Mouse (Mus musculus): ENCODE measurements around the gene Trip10. TPM values are rescaled to one million over a fixed set of nuclear protein-coding genes. Genes with fewer than 3 reads are reported as not detected.

Trip10 gene
- total and polyA plus RNA-seq, 3 experiments: 9.8 to 22.0 (median 16.3) TPM

- TF ChIP-seq CTCF (IDR thresholded peaks at IDR 0.05; ENCODE audit: low read depth, low read length) (no peak), GATA1 (IDR thresholded peaks at IDR 0.05; ENCODE audit: borderline replicate concordance, low read length) (no peak), GATA2 (IDR thresholded peaks at IDR 0.05; ENCODE audit: borderline replicate concordance, low read depth, low read length) (no peak), POLR2AphosphoS5 (IDR thresholded peaks at IDR 0.05; ENCODE audit: insufficient replicate concordance, low read depth, low read length) (no peak), TAL1 (conservative IDR thresholded peaks at IDR 0.05; ENCODE audit: low read depth, low read length) (no peak)
- H3K4me3 ChIP-seq (ENCODE audit: low read depth, low read length): peak overlapping the region; percentile 95
- DNase-seq (ENCODE audit: low spot score): no peak
- H3K36me3 ChIP-seq (replicated peaks): peaks cover 40% of the 10 kb centered on the region
- ATAC-seq (ENCODE audit: extremely low read depth, insufficient number of reproducible peaks, low FRiP score, poor library complexity, severe bottlenecking): no peak
- H3K4me1 ChIP-seq (ENCODE audit: insufficient read depth, low read depth, low read length): peaks cover 49% of the 10 kb centered on the region
- peaks cover 6% of the 10 kb centered on the region; the same call in 1 of the 2 replicates for H3K27me3 ChIP-seq (ENCODE audit: insufficient read depth, low read length)
- no peaks in the 10 kb centered on the region for H3K9me3 ChIP-seq (replicated peaks)
These were observed 1.4 kb downstream of the Trip10 start for GRCm38 (mm10) chr17:57250461-57251160.

- no peak for ATAC-seq (ENCODE audit: extremely low read depth, insufficient number of reproducible peaks, low FRiP score, poor library complexity, severe bottlenecking)
- H3K4me1 ChIP-seq (ENCODE audit: insufficient read depth, low read depth, low read length): peaks cover 44% of the 10 kb centered on the region
- no peak overlapping the region for H3K4me3 ChIP-seq (ENCODE audit: low read depth, low read length)
These were observed 2.2 kb downstream of the Trip10 start for GRCm38 (mm10) chr17:57251431-57251830.

GRCm38 (mm10) chr17:57253306-57253705 is 4.1 kb downstream of the Trip10 start:
- no peak for DNase-seq (ENCODE audit: low spot score)

More at GRCm38 (mm10) chr17:57251431-57251830, 2.2 kb downstream of the Trip10 start:
- Histone ChIP-seq H3K9me3 (replicated peaks) (no peaks in the 10 kb centered on the region), H3K27me3 (ENCODE audit: insufficient read depth, low read length) (peaks cover 6% of the 10 kb centered on the region; the same call in 1 of the 2 replicates), H3K36me3 (replicated peaks) (peaks cover 42% of the 10 kb centered on the region)
- TF ChIP-seq TAL1 (conservative IDR thresholded peaks at IDR 0.05; ENCODE audit: low read depth, low read length): no peak
- TF ChIP-seq POLR2AphosphoS5 (IDR thresholded peaks at IDR 0.05; ENCODE audit: insufficient replicate concordance, low read depth, low read length): no peak
- no peak for TF ChIP-seq GATA1 (IDR thresholded peaks at IDR 0.05; ENCODE audit: borderline replicate concordance, low read length)
- TF ChIP-seq GATA2 (IDR thresholded peaks at IDR 0.05; ENCODE audit: borderline replicate concordance, low read depth, low read length): no peak
- no peak for TF ChIP-seq CTCF (IDR thresholded peaks at IDR 0.05; ENCODE audit: low read depth, low read length)
- DNase-seq (ENCODE audit: low spot score): no peak

DNA sequence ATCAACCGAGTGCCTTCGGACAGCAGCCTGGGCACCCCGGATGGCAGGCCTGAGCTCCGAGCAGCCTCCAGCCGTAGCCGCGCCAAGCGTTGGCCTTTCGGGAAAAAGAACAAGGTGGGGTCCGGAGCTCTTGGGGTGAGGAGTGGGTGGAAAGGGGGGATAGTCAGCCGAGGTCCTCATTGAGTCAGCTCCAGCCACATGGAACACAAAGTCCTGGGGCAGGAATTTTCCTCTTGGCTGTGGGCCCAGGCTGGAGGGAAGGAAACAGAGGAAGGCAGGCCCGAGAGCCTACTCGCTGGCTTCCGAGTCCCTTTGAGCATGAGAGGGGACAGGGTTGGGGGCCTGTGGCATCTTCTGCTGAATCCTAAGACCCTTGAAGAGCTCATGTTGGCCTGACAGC is 6.1 kb downstream of the Trip10 start:
- TF ChIP-seq CTCF (IDR thresholded peaks at IDR 0.05; ENCODE audit: low read depth, low read length) (no peak), TAL1 (conservative IDR thresholded peaks at IDR 0.05; ENCODE audit: low read depth, low read length) (no peak), GATA2 (IDR thresholded peaks at IDR 0.05; ENCODE audit: borderline replicate concordance, low read depth, low read length) (no peak), GATA1 (IDR thresholded peaks at IDR 0.05; ENCODE audit: borderline replicate concordance, low read length) (no peak), POLR2AphosphoS5 (IDR thresholded peaks at IDR 0.05; ENCODE audit: insufficient replicate concordance, low read depth, low read length) (no peak)
- Histone ChIP-seq H3K36me3 (replicated peaks) (peaks cover 78% of the 10 kb centered on the region), H3K27me3 (ENCODE audit: insufficient read depth, low read length) (peaks cover 4% of the 10 kb centered on the region; the same call in 1 of the 2 replicates), H3K4me3 (ENCODE audit: low read depth, low read length) (no peak overlapping the region), H3K9me3 (replicated peaks) (no peaks in the 10 kb centered on the region), H3K4me1 (ENCODE audit: insufficient read depth, low read depth, low read length) (peaks cover 18% of the 10 kb centered on the region)
- no peak for DNase-seq (ENCODE audit: low spot score)
- ATAC-seq (ENCODE audit: extremely low read depth, insufficient number of reproducible peaks, low FRiP score, poor library complexity, severe bottlenecking): no peak

More at GRCm38 (mm10) chr17:57253306-57253705, 4.1 kb downstream of the Trip10 start:
- no peak for TF ChIP-seq POLR2AphosphoS5 (IDR thresholded peaks at IDR 0.05; ENCODE audit: insufficient replicate concordance, low read depth, low read length)
- no peak for TF ChIP-seq GATA2 (IDR thresholded peaks at IDR 0.05; ENCODE audit: borderline replicate concordance, low read depth, low read length)
- TF ChIP-seq GATA1 (IDR thresholded peaks at IDR 0.05; ENCODE audit: borderline replicate concordance, low read length): no peak
- no peak for TF ChIP-seq TAL1 (conservative IDR thresholded peaks at IDR 0.05; ENCODE audit: low read depth, low read length)
- TF ChIP-seq CTCF (IDR thresholded peaks at IDR 0.05; ENCODE audit: low read depth, low read length): no peak
- Histone ChIP-seq H3K4me1 (ENCODE audit: insufficient read depth, low read depth, low read length) (peaks cover 37% of the 10 kb centered on the region), H3K27me3 (ENCODE audit: insufficient read depth, low read length) (peaks cover 6% of the 10 kb centered on the region; the same call in 1 of the 2 replicates), H3K36me3 (replicated peaks) (peaks cover 59% of the 10 kb centered on the region), H3K9me3 (replicated peaks) (no peaks in the 10 kb centered on the region), H3K4me3 (ENCODE audit: low read depth, low read length) (no peak overlapping the region)
- ATAC-seq (ENCODE audit: extremely low read depth, insufficient number of reproducible peaks, low FRiP score, poor library complexity, severe bottlenecking): no peak

- Histone ChIP-seq H3K9me3 (replicated peaks) (no peaks in the 10 kb centered on the region), H3K36me3 (replicated peaks) (peaks cover 92% of the 10 kb centered on the region), H3K4me3 (ENCODE audit: low read depth, low read length) (no peak overlapping the region), H3K4me1 (ENCODE audit: insufficient read depth, low read depth, low read length) (peaks cover 15% of the 10 kb centered on the region), H3K27me3 (ENCODE audit: insufficient read depth, low read length) (no peaks in the 10 kb centered on the region)
- TF ChIP-seq TAL1 (conservative IDR thresholded peaks at IDR 0.05; ENCODE audit: low read depth, low read length) (no peak), CTCF (IDR thresholded peaks at IDR 0.05; ENCODE audit: low read depth, low read length) (no peak), GATA1 (IDR thresholded peaks at IDR 0.05; ENCODE audit: borderline replicate concordance, low read length) (no peak), GATA2 (IDR thresholded peaks at IDR 0.05; ENCODE audit: borderline replicate concordance, low read depth, low read length) (no peak), POLR2AphosphoS5 (IDR thresholded peaks at IDR 0.05; ENCODE audit: insufficient replicate concordance, low read depth, low read length) (no peak)
- ATAC-seq (ENCODE audit: extremely low read depth, insufficient number of reproducible peaks, low FRiP score, poor library complexity, severe bottlenecking) (no peak), DNase-seq (ENCODE audit: low spot score) (no peak)
These were observed 7.7 kb downstream of the Trip10 start for GRCm38 (mm10) chr17:57256921-57257485.

DNA sequence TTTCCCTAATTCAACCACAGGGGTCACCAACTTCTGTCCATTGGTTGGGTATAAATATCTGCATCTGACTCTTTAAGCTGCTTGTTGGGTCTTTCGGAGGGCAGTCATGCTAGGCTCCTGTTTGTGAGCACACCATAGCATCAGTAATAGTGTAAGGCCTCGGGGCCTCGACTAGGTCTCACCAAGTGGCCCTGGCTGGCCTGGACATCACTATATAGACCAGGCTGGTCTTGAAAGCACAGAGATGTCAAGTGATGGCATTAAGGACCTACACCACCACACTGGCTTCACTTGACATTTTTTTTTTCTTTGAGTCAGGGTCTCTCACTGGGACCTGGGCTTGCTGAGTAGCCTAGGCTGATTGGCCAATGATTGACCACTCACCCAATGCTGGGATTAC is 8.9 kb downstream of the Trip10 start:
- ATAC-seq (ENCODE audit: extremely low read depth, insufficient number of reproducible peaks, low FRiP score, poor library complexity, severe bottlenecking) (no peak), DNase-seq (ENCODE audit: low spot score) (no peak)
- Histone ChIP-seq H3K4me3 (ENCODE audit: low read depth, low read length) (no peak overlapping the region), H3K9me3 (replicated peaks) (no peaks in the 10 kb centered on the region), H3K36me3 (replicated peaks) (peaks cover 96% of the 10 kb centered on the region), H3K27me3 (ENCODE audit: insufficient read depth, low read length) (no peaks in the 10 kb centered on the region), H3K4me1 (ENCODE audit: insufficient read depth, low read depth, low read length) (peaks cover 16% of the 10 kb centered on the region)
- TF ChIP-seq CTCF (IDR thresholded peaks at IDR 0.05; ENCODE audit: low read depth, low read length): no peak
- no peak for TF ChIP-seq POLR2AphosphoS5 (IDR thresholded peaks at IDR 0.05; ENCODE audit: insufficient replicate concordance, low read depth, low read length)
- no peak for TF ChIP-seq GATA2 (IDR thresholded peaks at IDR 0.05; ENCODE audit: borderline replicate concordance, low read depth, low read length)
- TF ChIP-seq TAL1 (conservative IDR thresholded peaks at IDR 0.05; ENCODE audit: low read depth, low read length): no peak
- TF ChIP-seq GATA1 (IDR thresholded peaks at IDR 0.05; ENCODE audit: borderline replicate concordance, low read length): no peak
